Mouse (Mus musculus) ES-CJ7 (cell line): ENCODE measurements around the gene Pcbp4.
A peak's percentile ranks its signal among the peaks of the same experiment; 100 is the strongest.

Experiments used
- DNase-seq: peaks from one replicate; pipeline ENCODE4 v3.0.0; 2011; ENCODE audit warnings: low read depth, low spot score

Gene Pcbp4

DNA sequence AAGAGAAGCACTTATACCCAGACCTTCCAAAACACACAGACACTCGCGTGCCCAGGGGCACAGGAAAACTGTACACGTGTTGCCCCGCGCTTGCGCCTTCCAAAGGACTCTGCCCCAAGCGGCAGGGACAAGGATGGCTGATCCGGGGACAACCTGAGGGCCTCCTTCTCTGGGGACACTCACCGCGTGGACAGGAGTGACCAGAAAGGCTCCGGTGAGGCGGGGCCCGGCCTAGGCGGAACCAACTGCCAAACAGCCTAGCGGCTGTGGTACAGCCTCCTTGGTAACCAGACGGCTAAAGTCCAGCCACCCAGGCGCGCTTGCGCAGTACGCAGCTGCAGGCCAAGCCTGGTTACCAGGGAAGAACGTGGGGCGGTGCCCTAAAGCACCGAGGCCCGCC lies 5.7 kb upstream of the Pcbp4 start, which contains the start of the genes Abhd14b and Abhd14a:
Gene Abhd14b, plus strand, starts transcription at position 112 of the 400 bp plus-strand sequence.
Gene Abhd14a, minus strand, starts transcription at position 331 of the 400 bp plus-strand sequence.
- peak; percentile 77 for DNase-seq

DNA sequence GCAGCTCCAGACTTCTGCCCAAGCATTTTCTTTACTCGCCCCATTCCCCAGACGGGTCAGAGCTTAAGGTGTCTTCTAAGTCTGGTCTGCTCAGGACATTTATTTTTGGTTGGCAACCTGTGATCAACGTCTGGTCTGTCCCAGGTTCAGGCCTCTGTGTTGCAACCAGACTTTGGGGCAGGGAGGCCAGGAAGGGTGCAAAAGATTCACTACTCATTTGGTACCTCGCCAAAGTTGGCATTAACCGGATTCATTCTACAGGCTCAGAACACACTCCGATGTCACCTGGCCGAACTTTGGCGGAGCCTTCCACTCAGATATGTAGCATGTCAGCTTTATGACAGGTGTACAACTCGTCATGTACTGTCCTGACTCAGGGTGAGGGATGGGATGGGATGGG lies 5.1 kb upstream of the Pcbp4 start:
- no peak for DNase-seq

- DNase-seq, result peak; percentile 73
Measured at GRCm38 (mm10) chr9:106448498-106449031, 4.5 kb upstream of the Pcbp4 start.

DNA sequence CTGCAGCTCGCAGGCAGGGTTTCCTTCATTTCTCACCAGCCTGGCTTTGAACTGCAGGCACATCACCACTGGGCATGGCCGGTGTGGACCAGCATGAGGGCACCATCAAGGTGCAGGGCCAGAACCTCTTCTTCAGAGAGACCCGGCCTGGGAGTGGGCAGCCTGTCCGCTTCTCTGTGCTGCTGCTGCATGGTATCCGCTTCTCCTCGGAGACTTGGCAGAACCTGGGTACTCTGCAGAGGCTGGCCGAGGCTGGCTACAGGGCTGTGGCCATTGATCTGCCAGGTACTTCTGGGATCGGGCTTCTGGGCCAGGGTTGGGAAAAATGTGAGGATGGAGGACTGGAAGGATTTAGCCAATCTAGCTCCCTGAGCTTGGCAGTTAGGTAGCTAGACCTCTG lies 3.1 kb upstream of the Pcbp4 start:
- DNase-seq, result no peak

DNA sequence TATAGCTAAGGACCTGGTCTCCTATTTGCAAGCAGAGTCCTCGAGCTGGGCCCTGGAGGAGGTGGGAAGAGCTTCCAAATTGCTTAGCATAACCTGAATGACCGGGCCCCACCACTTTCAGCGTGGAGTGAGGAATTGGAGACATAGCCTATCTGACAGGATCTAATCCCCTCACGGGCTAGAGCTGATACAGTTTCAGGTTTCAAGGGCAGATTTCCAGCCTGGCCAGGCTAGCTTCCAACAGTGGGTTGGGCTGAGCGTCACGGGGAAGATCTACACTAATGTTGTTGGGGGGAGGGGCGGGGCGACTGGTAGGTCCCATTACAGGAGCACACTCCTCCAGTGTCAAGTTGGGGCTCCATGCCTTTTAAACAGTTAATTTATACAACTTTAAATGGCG lies 2.4 kb upstream of the Pcbp4 start:
- DNase-seq, result peak; percentile 70

DNA sequence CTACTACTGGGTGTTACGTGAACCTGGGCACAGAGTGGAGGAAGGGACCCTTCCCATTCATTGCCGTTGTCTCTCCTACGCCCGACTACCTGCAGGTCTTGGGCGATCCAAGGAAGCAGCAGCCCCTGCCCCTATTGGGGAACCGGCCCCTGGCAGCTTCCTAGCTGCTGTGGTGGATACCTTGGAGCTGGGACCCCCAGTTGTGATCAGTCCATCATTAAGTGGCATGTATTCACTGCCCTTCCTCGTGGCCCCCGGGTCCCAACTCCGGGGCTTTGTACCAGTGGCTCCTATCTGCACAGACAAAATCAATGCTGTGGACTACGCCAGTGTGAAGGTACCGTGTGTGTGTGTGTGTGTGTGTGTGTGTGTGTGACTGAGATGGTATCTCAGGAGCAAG lies 1.8 kb upstream of the Pcbp4 start:
- DNase-seq, result no peak

- no peak for DNase-seq
Measured at GRCm38 (mm10) chr9:106451899-106452298, 1.2 kb upstream of the Pcbp4 start.

DNA sequence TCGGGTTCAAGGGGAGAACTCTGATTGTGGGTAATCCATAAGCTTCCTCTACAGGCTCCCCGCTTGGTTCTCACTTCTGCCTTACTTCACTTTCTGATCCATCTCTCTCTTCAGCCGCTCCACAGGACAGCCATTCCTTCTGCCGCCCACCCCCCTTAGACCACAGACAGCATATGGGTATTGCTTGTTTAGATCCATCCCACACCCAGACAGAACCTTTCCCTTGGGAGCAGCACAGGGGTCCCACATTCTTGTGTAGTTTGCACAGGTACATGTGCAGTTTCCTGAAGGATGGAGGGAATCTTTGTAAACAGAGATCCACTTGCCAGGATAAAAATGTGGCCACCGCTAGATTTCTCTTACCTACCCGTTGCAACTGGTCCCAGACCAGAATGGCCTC lies 740 bp upstream of the Pcbp4 start:
- DNase-seq, result no peak

GRCm38 (mm10) chr9:106452821-106453220 lies 270 bp upstream of the Pcbp4 start:
- peak; percentile 78 for DNase-seq

DNA sequence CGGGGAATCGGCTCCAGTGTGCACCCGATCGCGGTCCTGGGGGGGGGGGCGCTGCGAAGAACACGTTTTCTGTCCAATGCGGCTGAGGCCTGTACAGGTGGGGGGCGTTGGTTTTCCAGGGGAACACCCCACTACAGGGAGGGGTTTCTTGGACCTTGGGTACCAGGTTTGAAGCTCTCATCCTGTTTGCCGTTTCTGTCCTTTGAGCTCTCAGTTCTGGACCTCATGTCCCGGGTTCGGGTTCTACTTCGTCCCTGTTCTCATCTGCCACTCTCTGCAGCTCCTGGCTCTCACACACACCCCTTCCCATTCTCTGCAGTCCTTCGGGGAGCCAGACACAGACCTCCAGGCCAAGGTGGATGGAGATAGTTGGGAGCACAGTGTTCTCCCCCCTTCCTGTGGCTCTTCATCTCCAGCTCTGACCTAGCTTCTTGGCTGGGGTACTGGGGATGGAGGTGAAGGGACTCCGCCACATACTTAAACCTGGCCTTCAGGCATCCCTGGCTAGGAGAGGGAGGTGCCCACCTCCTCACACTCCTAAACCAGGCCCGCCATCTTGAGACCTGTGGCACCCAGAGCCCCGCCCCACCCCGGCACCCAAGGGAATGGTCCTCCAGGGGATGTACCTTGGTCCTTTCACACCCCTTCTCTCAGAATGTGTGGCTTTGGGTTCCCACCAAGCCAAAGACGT lies 1.1 kb downstream of the Pcbp4 start:
- no peak for DNase-seq

DNA sequence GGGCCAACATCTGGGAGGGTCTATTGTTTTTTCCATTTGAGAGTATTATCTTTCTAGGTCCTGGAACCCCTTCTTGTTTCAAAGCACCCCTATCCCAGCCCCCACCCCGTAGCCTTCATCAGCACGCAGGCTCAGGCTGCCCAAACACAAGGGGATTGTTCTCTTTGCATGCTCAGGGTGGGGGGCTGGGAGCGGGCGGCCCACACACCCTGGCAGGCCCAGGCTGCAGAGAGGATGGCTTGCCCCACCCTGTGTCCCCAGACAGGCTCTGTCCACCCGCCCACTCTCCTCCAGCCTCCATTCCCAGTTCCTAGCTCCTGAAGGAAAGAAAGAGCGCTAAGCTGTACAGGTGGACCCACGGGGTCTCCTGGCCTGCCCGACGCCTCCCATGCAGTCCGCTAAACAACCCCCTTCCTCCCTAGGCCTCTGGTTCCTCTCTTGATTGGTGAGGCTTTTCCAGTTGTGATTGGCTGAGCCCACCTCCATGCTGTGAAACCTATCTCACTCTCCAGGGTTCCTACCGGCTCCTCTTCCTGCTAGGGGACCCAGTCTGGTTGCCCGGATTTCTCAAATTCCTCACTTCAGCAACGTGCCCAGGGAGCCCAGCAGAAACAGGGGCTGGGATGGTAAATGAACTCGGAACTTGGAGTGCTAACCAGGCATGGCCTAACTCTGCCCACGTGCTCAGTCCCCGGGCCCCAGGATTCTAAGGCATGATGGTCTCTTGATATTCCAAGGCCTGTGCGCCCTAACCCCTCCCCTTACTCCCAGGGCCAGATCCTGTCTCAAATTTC lies 2.0 kb downstream of the Pcbp4 start:
- DNase-seq, result peak; percentile 79

DNA sequence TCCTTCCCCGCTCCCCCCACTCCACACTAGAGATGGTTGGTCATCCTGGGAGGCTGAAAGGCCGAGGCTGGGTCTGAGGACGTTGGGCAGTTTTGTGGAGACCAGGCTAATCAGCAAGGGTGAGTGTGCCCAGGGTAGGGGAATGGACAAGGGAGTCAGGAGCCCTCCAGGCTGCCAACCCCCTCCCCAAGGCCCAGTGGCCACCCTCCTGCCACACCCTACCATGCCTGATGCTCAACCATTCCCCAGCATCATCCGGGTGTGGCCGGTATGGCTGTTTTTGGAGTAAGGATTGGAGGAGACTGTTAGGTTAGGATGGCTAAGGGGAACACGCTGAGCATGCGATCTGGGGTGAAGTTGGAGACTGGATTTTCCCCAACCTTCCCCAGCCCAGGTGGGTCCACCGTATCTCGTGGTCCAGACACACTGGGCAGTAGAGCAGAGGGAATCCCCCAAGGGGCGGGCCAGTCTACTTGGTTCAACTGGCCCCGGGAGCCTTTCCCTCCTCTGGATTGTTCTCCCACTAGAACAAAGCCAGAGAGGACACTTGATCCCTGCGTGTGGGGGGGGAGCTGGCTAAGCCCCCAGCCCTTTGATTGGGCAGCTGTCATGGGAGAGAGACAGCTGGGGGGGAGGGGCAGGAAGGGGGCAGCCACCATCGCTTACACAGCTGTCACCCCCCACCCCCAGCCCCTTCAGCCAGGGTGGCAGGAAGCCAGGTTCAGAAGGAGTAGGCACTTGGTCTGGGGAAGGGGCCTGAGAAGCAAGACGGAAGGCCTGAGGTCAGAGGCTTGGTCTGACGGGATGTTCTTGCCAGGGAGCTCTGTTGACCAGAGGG lies 3.5 kb downstream of the Pcbp4 start:
- DNase-seq, result no peak

GRCm38 (mm10) chr9:106457163-106457559 lies 4.1 kb downstream of the Pcbp4 start:
- no peak for DNase-seq

GRCm38 (mm10) chr9:106457920-106458319 lies 4.8 kb downstream of the Pcbp4 start:
- no peak for DNase-seq

GRCm38 (mm10) chr9:106459946-106460345 lies 6.9 kb downstream of the Pcbp4 start:
- DNase-seq, result no peak

DNA sequence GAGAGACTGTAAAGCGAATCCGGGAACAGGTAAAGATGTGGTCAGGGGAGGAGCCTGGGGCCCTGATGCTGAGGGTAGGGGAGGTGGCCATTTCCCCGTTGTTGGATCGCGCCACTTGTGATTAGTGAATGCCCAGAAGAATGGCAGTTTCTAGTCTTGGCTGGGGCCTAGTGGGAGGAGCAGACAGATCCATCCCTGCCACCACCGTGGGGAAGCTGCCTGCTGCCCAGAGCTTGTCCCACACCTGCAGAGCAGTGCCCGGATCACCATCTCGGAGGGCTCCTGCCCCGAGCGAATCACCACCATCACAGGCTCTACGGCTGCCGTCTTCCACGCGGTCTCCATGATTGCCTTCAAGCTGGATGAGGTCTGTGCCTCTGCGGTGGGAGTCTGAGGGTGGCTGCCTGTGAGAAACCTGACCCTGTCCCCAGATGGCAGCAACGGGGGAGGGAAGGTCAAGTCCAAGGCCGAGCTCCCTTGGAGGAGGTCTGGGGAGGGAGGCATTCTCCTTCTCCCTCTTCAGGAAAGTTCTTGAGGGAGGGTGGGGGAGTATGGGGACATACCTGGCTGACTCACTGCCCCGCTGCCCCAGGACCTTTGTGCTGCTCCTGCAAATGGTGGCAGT lies 7.4 kb downstream of the Pcbp4 start:
- no peak for DNase-seq

- no peak for DNase-seq
Measured at GRCm38 (mm10) chr9:106461026-106461415, 7.9 kb downstream of the Pcbp4 start.

DNA sequence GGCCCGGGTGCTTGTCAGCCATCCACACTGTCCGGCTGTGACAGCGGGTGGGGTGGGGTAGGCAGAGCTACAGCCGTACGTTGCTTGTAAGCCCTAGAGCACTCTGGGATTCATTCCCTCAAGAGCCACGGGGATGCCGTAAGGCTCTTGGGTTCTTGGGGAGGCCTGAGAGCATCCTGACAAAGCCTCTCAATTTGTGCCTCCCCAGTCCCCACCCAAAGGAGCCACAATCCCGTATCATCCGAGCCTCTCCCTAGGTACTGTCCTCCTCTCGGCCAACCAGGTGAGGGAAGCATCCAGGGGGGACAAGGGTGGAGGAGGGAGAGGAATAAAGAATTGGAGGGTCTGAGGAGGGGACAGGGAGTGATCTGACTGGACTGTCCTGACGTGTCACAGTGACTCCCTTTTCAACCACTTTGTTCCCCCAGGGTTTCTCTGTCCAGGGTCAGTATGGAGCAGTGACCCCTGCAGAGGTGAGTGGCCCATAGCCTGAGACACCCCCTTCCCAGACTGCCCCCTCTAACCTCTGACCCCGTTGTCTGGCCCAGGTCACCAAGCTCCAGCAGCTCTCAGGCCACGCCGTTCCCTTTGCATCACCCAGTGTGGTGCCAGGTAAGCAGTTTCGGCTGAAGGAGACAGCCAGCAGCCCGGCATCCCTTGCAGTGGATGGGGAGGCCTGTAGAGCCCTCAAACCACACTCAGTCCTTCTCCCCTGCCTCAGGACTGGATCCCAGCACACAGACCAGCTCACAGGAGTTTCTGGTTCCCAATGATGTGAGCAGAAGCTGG lies 8.7 kb downstream of the Pcbp4 start:
- DNase-seq, result no peak

- DNase-seq, result no peak
Measured at GRCm38 (mm10) chr9:106462430-106462800, 9.3 kb downstream of the Pcbp4 start.
